Mouse (Mus musculus): ENCODE measurements around the gene Raf1. TPM values are rescaled to one million over a fixed set of nuclear protein-coding genes. Genes with fewer than 3 reads are reported as not detected.

Raf1 gene
- polyA plus RNA-seq, 2 experiments: 37.9 to 41.5 TPM

- 33% methylated on average over 11 of the region's 11 CpGs for WGBS (ENCODE audit: insufficient replicate concordance)
- H3K9ac ChIP-seq (replicated peaks): no peak overlapping the region
- ATAC-seq (ENCODE audit: insufficient read depth): peak; percentile 80; the same call in 1 of the 2 replicates
- no peak for DNase-seq (ENCODE audit: low read depth in 3 of 3, low spot score in 3 of 3)
- H3K4me3 ChIP-seq (ENCODE audit: insufficient read depth in 1 of 2, low read depth in 2 of 2, low read length in 2 of 2): no peak overlapping the region
- peak overlapping the region; percentile 43 for H3K4me2 ChIP-seq (ENCODE audit: low read depth)
- no peaks in the 10 kb centered on the region for H3K36me3 ChIP-seq (replicated peaks; ENCODE audit: control insufficient read depth, insufficient read depth, low read depth)
- peaks cover 5 to 12% of the 10 kb centered on the region in 2 experiments for H3K4me1 ChIP-seq (replicated peaks; ENCODE audit: control insufficient read depth in 2 of 2, insufficient read depth in 2 of 2, low read length in 1 of 2)
- no peak overlapping the region for H3K27ac ChIP-seq
- H3K9me3 ChIP-seq (ENCODE audit: control insufficient read depth, low read length): no peaks in the 10 kb centered on the region
- no peaks in the 10 kb centered on the region for H3K27me3 ChIP-seq (ENCODE audit: control insufficient read depth, insufficient read depth, low read length)
- TF ChIP-seq EP300 (IDR thresholded peaks at IDR 0.05; ENCODE audit: low read depth) (no peak), CTCF (IDR thresholded peaks at IDR 0.05; ENCODE audit: low read depth) (no peak)
These were observed 8.6 kb upstream of the Raf1 start for GRCm38 (mm10) chr6:115684851-115685646.

- ATAC-seq (ENCODE audit: insufficient read depth) (no peak), DNase-seq (ENCODE audit: low read depth in 3 of 3, low spot score in 3 of 3) (no peak)
- Histone ChIP-seq H3K9me3 (ENCODE audit: control insufficient read depth, low read length) (no peaks in the 10 kb centered on the region), H3K4me2 (ENCODE audit: low read depth) (no peak overlapping the region), H3K27ac (no peak overlapping the region), H3K36me3 (replicated peaks; ENCODE audit: control insufficient read depth, insufficient read depth, low read depth) (no peaks in the 10 kb centered on the region), H3K4me1 (replicated peaks; ENCODE audit: control insufficient read depth in 2 of 2, insufficient read depth in 2 of 2, low read length in 1 of 2) (peaks cover 5 to 12% of the 10 kb centered on the region in 2 experiments), H3K9ac (replicated peaks) (no peak overlapping the region), H3K4me3 (ENCODE audit: insufficient read depth in 1 of 2, low read depth in 2 of 2, low read length in 2 of 2) (no peak overlapping the region), H3K27me3 (ENCODE audit: control insufficient read depth, insufficient read depth, low read length) (no peaks in the 10 kb centered on the region)
- 84% methylated on average over 2 of the region's 2 CpGs for WGBS (ENCODE audit: insufficient replicate concordance)
- no peak for TF ChIP-seq EP300 (IDR thresholded peaks at IDR 0.05; ENCODE audit: low read depth)
- TF ChIP-seq CTCF (IDR thresholded peaks at IDR 0.05; ENCODE audit: low read depth): no peak
These were observed 7.8 kb upstream of the Raf1 start for GRCm38 (mm10) chr6:115684271-115684670.

DNA sequence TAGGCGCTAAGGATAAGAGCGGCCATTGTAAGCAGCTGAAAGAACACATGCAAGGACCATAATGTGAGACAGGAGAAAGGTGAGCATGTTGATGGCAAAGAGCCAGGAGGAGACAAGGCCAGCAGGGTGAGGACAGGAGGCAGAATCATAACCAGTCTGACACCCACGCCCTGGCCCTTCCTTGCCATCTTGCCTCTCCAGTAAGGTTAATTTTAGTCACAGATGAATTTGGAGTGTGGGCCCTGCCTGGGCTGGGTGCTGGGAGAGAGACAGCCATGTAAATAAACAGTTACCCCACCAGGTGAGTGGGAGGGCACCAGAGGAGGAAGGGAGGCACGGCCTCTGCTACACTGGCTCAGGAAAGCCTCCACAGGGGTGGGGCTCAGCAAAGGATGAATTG lies 4.6 kb upstream of the Raf1 start:
- Histone ChIP-seq H3K27ac (no peak overlapping the region), H3K9ac (replicated peaks) (no peak overlapping the region), H3K4me2 (ENCODE audit: low read depth) (no peak overlapping the region), H3K4me3 (ENCODE audit: insufficient read depth in 1 of 2, low read depth in 2 of 2, low read length in 2 of 2) (no peak overlapping the region), H3K27me3 (ENCODE audit: control insufficient read depth, insufficient read depth, low read length) (no peaks in the 10 kb centered on the region), H3K4me1 (replicated peaks; ENCODE audit: control insufficient read depth in 2 of 2, insufficient read depth in 2 of 2, low read length in 1 of 2) (peaks cover 18 to 25% of the 10 kb centered on the region in 2 experiments), H3K36me3 (replicated peaks; ENCODE audit: control insufficient read depth, insufficient read depth, low read depth) (no peaks in the 10 kb centered on the region), H3K9me3 (ENCODE audit: control insufficient read depth, low read length) (no peaks in the 10 kb centered on the region)
- WGBS (ENCODE audit: insufficient replicate concordance): 71% methylated on average over 4 of the region's 4 CpGs
- no peak for ATAC-seq (ENCODE audit: insufficient read depth)
- no peak for TF ChIP-seq CTCF (IDR thresholded peaks at IDR 0.05; ENCODE audit: low read depth)
- no peak for TF ChIP-seq EP300 (IDR thresholded peaks at IDR 0.05; ENCODE audit: low read depth)
- no peak for DNase-seq (ENCODE audit: low read depth in 3 of 3, low spot score in 3 of 3)

GRCm38 (mm10) chr6:115678012-115678411 lies 1.6 kb upstream of the Raf1 start:
- Histone ChIP-seq H3K36me3 (replicated peaks; ENCODE audit: control insufficient read depth, insufficient read depth, low read depth) (no peaks in the 10 kb centered on the region), H3K9me3 (ENCODE audit: control insufficient read depth, low read length) (no peaks in the 10 kb centered on the region), H3K4me3 (ENCODE audit: insufficient read depth in 1 of 2, low read depth in 2 of 2, low read length in 2 of 2) (no peak overlapping the region), H3K4me1 (replicated peaks; ENCODE audit: control insufficient read depth in 2 of 2, insufficient read depth in 2 of 2, low read length in 1 of 2) (peaks cover 20% of the 10 kb centered on the region in 2 experiments), H3K9ac (replicated peaks) (no peak overlapping the region), H3K27me3 (ENCODE audit: control insufficient read depth, insufficient read depth, low read length) (no peaks in the 10 kb centered on the region), H3K27ac (no peak overlapping the region), H3K4me2 (ENCODE audit: low read depth) (no peak overlapping the region)
- DNase-seq (ENCODE audit: low read depth in 3 of 3, low spot score in 3 of 3) (no peak), ATAC-seq (ENCODE audit: insufficient read depth) (no peak)
- 94% methylated on average over 1 of the region's 1 CpGs for WGBS (ENCODE audit: insufficient replicate concordance)
- TF ChIP-seq EP300 (IDR thresholded peaks at IDR 0.05; ENCODE audit: low read depth) (no peak), CTCF (IDR thresholded peaks at IDR 0.05; ENCODE audit: low read depth) (no peak)

GRCm38 (mm10) chr6:115677441-115677840 lies 1.0 kb upstream of the Raf1 start:
- peak overlapping the region; percentile 94 for H3K9ac ChIP-seq (replicated peaks)
- no peaks in the 10 kb centered on the region for H3K9me3 ChIP-seq (ENCODE audit: control insufficient read depth, low read length)
- peak overlapping the region; percentile 94 for H3K4me2 ChIP-seq (ENCODE audit: low read depth)
- 87% methylated on average over 7 of the region's 7 CpGs for WGBS (ENCODE audit: insufficient replicate concordance)
- H3K27ac ChIP-seq: no peak overlapping the region
- no peaks in the 10 kb centered on the region for H3K27me3 ChIP-seq (ENCODE audit: control insufficient read depth, insufficient read depth, low read length)
- H3K4me1 ChIP-seq (replicated peaks; ENCODE audit: control insufficient read depth in 2 of 2, insufficient read depth in 2 of 2, low read length in 1 of 2): peaks cover 20% of the 10 kb centered on the region in 2 experiments
- TF ChIP-seq CTCF (IDR thresholded peaks at IDR 0.05; ENCODE audit: low read depth): no peak
- no peak for TF ChIP-seq EP300 (IDR thresholded peaks at IDR 0.05; ENCODE audit: low read depth)
- DNase-seq (ENCODE audit: low read depth in 3 of 3, low spot score in 3 of 3) (no peak), ATAC-seq (ENCODE audit: insufficient read depth) (no peak)
- H3K36me3 ChIP-seq (replicated peaks; ENCODE audit: control insufficient read depth, insufficient read depth, low read depth): no peaks in the 10 kb centered on the region
- H3K4me3 ChIP-seq (ENCODE audit: insufficient read depth in 1 of 2, low read depth in 2 of 2, low read length in 2 of 2): peak overlapping the region in 1 of 2 experiments; percentile 89; a peak in 2 of 4 replicates
